Mouse (Mus musculus) retina, postnatal 1 day (tissue): ENCODE data around the gene Pias1.
A peak's percentile ranks its signal among the peaks of the same experiment; 100 is the strongest.
"Not testable (repeated sequence)": the region's sequence is repeated elsewhere in the genome, so short reads cannot be mapped to it uniquely, and the experiment has no call there.

Experiments used
- DNase-seq: peaks from one replicate; pipeline ENCODE4 v3.0.0-alpha.2; 2012

Gene Pias1

DNA sequence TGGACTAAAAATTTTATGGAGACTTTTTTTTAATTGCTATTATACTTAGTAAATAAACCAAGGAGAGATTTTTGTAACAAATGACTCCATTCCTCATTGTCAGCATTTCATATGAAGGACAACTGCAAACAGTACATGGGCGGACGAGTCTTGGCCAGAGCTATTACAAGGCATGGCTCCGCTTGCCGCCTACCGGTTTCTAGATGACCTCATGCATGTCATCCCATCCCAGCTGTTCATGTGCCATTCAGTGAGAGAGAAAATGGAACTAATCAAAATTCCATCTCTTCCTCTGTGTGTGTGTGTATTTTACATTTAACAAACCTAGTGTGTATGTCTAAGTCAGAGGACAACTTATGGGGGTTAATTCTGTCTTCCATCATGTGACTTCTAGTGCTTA is 51.9 kb downstream of the Pias1 start:
- DNase-seq = peak; percentile 15

DNA sequence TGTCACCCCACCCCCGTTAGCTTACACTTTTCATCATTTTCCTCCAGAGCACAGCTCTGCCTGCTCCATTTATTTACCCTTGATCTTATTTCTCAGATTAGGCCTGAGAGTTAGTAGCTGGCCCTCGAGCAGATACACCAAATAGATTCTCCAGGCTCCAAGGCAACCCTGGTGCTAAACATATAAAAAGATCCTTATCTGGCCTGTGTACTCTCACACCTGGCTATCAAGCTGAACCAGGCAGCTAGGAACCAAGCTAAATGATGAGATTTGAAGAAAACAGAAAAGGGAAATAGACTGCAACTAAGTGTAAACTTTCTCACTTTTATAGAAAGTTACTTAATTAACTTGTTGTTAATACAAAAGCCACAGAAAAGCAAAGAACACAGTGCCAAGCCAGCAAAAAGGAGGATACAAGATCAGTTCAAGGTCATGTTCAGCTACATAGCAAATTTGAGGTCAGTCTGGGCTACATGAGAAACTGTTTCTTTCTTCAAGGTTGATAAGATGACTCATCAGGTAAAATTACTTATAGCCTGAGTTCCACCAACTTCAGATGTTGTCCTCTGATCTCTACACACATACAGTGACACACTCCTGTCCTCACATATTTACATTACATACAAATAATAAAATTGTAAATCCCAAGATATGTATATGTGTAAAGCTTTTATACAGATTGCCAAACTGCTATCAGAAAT is 52.9 kb downstream of the Pias1 start:
- DNase-seq = no peak

DNA sequence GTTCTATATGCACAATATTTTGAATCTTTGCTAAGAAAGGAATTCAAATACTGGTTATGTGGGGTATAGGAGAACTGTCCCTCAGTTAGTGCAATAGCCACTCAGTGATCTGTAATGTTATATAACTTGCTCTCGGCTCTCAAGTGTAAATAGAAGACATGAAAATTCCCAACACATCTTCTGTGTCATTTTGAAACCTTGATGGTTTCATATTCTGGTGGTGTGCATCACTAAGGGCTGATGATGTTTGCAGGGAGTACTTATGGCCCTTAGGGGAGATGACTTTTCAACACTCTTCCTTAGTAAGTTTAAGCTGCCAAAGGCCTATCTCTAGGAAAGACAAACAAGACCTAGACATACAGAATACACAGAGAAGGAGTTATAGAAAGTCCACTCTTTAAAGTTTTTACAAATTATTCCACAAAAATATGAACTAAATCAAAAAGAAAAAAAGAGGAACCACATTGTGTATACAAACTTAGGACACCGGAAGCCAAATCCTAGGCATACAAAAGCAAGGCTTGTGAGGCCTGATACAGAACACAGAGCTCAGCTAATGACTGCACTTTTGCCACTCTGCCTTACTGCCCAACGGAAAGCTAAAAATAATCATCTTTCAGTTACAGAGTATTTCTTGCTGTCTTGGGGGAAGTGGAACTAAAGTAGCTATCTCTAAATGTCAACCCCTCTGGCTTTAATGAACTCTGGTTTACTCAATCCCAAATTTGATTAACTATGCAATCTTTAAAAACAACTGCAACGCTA is 55.0 kb downstream of the Pias1 start:
- no peak for DNase-seq

DNA sequence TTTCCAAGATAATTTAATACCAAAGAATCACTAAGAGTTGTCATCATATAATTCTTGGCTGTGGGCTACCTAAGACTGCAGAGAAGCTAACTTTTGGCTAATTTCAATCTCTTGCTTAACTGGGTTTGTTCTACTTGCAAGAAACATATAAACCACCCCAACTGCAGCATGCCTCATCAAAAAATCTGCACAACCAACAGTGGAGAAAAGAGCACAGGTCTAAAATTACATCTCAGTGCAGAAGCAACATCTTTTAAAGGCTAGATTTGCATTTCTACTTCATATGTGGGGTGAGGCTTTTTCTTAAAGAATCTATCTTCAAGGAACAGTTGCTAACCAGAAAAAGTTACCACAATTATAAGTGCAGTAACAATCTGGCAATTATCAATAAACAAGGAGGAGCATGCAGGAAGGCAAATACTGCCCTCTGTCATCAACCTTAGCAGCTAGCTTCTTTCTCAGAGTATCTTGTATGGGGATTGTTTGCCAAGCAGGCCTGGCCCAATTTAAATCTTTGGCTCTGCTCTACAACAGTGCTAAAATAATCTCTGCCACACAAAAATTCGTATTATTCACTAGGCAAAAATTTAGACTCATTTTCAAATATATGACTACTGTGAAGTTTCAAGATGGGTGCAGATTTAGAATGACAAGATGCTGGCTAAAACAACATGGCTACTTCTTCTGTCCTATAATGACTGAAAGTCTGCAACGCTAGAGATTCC is 62.7 kb downstream of the Pias1 start:
- DNase-seq = no peak

DNA sequence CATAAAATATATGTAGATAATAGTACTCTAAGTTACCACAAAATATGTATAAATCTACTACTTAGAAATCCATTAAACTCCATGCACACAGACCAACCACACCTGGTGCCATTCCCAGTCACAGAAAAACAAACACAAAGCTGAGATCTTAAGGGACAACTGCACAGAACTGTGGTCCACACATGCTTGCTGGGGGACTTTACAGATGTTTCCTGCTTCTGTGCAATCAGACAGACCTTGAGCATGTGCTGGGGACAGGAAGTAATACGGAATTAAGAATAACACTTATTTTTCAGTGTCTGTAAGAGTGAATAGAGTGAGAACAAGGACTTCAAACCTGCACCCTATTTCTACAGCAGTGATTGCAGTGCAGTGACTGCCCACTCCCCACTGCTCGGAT is 66.8 kb downstream of the Pias1 start:
- DNase-seq = no peak

DNA sequence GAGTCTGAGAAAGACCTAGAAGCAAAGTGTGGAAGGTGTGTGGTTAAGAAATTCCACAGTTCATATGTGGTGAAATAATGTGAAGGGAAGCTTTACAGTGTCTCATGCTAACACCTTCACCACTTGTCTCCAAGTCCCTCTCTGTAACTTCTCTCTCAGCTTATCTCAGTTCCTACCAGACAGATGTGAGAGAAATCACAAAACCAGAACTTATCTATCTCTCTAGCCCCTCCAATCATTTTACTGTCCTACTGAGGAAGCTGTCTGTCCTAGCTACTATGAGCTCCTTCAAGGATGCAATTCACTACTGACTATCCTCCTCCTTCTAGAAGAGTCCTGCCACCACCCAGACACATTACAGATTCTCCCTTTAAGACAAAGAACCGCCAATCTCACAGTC is 70.7 kb downstream of the Pias1 start:
- no peak for DNase-seq

DNA sequence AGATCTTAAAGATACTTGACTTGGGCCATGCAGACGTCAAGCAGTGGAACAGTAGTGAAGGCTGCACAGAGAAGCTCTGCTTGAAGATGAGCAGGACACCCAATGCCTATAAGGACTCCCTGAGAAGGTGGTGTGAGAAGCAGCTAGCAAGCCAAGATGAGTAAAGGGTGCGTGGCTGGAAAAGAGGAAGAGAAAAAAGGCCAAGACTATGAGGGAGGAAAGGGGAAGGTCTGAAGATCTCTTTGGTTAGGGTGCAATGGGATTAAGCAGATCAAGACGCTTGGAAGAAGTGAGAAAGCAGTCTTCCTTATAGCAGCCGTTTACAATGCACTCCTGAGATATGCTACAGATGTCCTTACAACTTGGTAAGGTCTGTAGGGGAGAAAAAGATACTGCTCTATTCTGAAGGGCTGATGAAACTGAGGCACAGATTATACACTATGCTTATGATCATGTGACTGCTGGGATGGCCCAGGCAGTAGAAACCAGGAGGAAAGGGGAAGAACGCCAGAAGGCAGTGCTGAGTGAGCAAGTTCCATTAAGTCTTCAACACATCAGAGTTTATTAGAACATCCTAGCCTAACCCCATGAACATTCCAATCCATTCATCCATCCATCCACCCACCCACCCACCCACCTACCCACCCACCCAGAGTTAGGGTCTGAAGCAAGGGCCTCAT is 74.2 kb downstream of the Pias1 start:
- DNase-seq = no peak

DNA sequence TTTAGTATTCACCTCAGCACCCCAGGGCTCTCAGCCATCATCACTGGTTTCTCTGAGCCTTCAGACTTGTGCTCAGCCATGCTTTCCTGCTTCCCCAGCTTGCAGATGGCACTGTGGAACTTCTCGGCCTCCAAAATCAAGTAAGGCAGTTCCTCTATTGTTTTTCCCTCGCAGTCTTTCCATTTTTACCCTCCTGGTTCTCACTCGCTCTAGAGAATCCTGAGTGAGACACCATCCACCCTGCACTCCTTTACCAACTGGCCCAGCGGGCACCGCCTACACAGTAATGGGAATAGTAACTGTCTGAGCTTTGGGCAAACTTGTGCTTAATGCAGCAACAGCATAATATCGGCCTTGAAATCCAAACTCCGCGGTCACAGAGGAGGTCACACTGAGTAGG is 82.7 kb downstream of the Pias1 start:
- DNase-seq = no peak

DNA sequence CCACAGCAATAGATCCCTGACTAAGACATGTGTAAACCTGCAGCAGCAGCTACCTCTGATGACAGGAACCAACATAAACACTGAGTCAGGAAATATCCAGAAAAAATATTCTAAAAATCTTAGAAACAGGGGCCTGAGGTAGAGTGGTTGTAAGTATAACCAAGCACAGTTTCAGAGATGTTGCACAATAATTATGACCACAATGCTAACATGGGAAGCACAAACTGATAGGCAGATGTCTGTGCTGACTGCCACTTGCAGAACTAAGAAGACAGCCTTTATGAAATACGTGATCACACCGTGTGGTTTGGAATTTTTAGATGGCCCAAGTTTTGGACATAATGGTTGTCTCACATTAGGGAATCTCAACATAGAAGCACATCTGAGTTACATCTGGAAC is 83.9 kb downstream of the Pias1 start:
- no peak for DNase-seq

DNA sequence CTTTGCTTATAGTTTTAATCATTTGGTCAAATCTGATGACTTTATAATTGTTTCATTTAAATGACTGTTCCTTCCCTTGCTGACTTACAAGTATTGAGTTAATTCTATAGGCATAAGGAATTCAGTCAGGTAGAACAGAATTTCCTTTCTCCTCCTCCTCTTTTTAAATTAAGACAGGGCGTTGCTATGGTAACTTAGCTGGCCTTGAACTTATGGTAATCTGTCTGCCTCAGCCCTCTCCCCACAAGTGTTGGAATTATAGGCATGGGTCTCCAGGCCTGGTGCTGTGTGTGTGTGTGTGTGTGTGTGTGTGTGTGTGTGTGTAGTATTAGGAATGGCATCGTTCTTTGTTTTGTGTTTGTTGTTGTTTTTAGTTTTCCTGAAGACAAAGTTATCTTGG is 86.0 kb downstream of the Pias1 start:
- peak; percentile 10 for DNase-seq

DNA sequence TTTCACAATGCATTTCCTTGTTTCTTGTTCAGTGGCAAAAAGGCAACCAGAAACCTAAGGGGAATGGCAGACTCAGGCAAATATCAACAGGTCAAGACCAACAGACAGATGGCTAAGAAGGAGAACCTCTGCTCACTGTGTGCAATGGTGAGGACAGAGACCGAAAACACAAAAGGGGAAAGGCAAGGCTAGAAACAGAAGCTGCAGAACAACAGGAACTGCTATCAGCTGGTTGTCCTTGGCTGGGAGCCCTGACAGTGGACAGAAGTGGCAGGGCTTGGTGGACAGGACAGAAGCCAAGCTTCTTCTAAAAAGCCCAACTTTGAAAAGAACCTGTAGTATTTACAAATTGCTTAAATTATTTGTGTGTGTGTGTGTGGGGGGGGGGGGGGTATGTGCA is 93.2 kb downstream of the Pias1 start:
- no peak for DNase-seq

DNA sequence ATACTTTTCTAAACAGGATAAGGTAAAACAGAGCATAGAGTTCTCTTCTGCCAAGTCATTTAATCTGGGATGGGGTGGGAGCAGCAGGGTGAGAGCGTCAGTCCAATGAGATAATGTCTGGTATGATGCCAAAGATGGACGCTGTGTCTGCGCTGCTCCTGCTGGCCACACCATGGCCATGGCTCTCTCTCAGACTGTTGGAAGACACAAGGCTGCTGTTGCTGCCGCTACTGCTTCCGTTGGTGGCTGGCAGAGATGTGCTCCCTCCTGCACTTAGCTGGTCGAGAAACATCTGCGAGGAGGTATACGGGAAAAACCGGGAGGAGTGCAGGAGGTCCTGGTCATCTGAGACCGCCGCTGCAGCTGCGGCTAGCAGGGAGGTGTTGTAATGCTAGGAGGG is 105.9 kb downstream of the Pias1 start:
- peak; percentile 11 for DNase-seq

DNA sequence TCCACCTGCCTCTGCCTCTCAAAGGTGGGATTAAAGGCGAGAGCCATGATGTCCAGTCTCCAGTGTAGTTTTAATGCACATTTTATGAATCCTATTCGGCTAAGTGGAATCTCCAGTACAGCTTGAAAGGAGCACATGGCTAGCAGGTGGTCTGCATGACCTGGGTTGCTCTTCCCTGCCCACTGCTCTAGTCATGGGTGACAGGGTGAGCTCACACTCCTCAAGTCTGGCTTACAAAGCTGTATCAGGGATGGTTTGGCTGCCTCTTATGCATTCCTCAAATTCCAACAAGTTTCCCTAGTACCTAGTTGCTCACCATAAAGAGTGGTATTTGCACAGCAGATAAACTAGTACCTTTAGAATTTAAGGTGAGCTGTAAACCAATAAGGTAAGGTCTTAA is 109.9 kb downstream of the Pias1 start:
- DNase-seq = no peak

DNA sequence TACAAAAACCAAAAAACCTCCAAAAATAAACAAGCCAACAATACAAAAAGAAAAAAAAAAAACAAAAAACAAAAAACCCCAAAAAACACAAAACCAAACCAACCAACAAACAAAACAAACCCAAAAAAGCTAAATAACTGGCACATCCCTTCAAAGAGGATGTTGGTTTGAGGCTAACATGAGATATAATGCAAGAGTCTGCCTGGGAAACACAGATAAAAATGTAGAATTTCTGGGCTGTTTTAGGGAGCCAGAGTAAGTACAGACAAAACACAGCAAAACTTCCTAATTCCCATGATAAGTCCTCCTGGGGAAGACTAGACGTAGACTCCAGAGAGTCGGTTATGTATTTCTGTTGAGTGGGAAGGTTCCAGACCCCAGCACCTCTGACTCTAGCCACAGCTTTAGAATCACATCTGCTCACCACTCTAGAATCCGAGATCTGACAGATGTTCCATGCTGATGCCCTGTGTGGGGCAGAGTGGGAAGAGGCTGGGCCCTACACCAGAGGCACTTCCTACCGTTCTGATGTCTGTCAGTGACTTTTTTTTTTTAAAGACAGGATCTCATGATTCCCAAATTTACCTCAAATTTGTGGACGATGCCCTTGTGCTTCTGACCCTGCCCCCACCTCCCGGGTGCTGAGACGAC is 110.6 kb downstream of the Pias1 start:
- DNase-seq = no peak

DNA sequence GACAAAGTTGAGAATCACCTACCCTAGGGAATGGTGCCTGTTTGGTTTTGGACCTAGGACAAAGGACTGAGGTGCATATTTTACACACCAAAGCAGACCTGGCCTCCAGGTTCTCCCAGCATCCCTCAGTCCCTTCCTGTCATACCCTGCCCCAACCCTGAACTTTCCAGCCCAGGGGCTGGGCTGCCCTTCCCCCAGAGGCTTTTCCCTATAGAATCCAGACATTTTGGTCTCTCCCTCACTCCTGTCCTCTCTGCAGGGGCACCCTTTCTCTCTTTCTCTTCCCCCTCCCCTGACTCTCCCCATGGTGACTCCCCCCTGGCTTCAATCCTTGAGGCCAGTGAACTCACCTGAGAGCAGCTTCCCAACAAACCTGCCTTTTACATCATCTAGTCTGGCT is 117.0 kb downstream of the Pias1 start:
- no peak for DNase-seq

DNA sequence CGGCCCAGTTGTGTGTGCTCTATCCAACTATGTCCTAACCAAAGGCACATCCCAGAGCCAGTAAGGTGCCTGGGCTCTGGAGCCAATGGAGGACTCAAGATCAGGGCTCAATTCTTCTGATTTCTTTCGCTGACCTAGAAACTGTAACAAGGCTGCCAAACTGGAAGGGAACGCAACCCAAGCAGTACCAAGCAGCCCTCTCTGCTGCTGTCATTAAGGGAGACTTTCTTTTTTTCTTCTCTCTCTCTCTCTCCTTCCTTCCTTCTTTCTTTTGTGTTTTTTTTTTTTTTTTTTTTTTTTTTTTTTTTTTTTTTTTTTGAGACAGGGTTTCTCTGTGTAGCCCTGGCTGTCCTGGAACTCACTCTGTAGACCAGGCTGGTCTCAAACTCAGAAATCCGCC is 118.5 kb downstream of the Pias1 start:
- DNase-seq = not testable (repeated sequence)

DNA sequence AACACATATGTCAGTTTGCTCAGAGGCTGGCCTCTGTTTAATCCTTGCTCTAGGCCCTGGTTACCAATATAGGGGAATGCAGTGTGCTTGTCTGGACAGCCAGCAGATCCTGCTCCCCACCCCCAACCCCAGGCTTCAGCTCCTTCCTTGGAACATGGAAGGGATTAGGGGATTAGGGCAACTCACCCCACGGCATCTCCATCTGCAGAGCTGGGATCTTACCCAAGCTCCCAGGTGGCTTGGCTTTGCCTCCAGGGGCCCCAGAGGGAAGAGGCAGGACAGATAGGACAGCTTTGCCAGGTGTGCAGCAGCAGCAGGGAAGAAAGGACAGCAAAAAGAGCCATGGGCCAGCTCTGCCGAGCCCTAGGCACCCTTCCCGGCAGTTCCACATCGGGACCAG is 126.9 kb downstream of the Pias1 start:
- peak; percentile 59 for DNase-seq

DNA sequence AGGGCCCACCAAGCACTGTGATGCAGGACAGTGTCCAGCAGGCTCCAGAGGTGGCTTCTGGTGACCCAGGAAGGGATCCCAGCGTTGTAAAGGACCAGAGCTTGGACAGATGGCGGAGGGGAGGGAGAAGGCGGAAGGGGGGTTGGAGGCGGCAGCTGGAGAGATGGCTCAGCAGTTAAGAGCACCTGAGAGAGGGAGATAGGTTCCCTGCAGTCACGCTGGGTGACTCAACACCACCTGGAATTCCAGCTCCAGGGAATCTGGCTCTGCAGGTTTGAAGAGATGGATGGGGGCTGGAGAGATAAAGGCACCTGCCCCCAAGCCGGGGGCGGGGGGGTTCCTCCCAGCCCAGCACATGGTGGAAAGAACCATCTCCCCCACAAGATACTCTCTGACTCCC is 127.6 kb downstream of the Pias1 start:
- DNase-seq = peak; percentile 27

DNA sequence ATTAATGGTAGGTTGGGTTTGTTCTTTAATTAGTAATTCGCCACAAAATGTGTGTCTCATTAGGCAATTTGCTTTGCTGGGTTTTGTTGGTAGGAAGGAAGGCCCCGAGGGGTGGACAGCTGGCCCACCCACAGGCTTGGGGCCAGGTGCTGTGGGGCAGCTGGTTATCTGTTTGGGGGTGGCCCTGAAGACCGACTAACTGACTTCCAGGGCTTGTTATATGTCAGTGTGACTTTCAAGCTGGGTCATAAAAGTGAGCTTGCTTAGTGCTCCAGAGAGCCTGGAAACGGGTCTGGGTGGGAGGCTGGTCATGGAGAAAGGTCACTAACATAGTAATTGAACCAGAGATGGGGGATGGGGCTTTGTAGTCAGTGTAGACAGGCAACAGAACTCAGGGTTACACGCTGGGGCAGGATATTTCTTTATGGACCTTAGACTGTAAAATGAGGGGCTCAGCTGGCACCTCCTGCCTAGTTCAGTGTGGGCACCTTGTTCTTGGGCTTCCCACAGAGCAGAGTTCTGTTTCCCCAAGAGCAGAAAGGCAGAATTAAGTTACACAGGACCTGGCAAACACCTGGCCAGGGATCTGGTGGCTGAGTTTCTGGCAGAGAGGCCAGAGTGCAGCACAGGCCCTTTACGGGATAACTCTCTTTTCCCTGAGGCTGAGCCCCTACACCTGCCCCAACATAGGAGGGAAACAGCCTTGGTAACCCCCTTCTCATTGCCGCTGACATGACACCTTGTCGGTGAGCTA is 129.3 kb downstream of the Pias1 start:
- peak; percentile 58 for DNase-seq

DNA sequence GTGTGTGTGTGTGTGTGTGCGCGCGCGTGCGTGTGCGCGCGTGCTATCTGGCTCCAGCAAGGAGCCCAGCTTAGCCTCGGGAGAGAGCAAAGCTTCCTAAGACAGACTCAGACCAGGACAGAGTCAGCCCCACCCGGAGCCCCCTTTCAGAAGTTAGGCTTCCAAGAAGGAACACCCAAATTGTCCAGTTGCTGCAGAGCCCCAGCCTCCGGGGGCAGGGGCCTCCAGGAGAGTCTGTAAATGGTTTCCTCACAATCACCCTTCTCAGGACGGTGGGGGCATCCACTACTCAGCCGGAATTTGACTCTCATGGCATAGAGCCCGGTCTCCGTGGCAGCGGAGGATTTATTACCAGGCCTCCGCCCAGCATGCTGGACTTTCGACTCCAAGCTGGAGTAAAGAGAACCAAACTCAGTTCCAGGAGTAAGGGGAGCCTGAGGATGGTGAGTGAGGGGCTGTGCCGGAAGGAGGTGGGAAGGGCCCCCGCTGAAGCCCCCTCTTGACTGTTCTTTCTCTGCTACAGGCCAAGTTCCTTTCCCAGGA is 129.9 kb downstream of the Pias1 start, which contains the start of gene Calml4:
Gene Calml4 (plus strand): TSS at position 362 of the 543 bp plus-strand sequence.
- peak; percentile 63 for DNase-seq

DNA sequence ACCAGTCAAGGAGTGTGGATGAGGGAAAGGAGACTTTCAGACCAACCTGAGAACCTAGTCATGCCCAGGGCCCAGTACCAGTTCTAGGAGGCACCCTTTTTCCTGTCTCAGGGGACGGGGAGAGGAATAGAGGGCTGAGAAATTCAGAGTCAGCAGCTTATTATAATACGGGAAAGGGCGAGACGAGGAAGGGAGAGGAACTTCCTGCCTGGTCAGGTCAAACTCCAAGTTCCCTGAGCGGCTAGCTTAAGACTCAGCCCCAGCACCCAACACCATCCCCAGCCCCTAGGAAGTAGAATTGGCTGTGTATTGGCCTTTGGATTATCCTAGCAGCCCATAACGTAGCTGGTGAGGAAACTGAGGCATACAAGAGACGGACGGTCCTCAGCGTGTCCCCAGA is 130.5 kb downstream of the Pias1 start:
- no peak for DNase-seq

DNA sequence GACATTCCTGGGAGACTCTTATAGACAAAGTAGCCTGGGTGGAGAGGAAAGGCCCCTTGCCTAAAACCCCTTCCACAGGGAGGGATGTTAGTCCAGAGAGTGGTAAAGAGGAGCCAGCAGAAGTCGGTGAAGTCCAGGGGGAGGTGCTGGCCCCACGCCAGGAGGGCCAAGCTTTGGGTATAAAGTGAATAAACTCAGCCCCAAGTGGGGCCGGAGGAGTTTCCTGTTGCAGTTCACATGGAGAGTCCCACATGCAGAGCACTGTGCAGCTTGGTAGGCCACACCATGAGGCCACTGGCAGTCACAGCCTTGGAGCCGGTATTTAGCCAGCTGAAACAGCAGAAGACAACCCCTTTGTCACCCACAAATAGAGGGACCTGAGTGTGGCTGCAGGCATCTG is 133.2 kb downstream of the Pias1 start:
- no peak for DNase-seq
